Mouse (Mus musculus) neural tube, embryonic 13.5 days (tissue): Measurements from ENCODE around the gene Adgre5. TPM values are rescaled to one million over a fixed set of nuclear protein-coding genes. Genes with fewer than 3 reads are reported as not detected.

ENCODE experiments used
- ATAC-seq: fragments of 200-750 bp; cut with Nextera tagmentation; 2 replicates; pipeline ENCODE4 v1.8.0; 2017; ENCODE audit warnings: low read depth, mild to moderate bottlenecking, moderate TSS enrichment, moderate library complexity
- H3K27ac ChIP-seq: fragments of 300-500 bp; sonication (generic); replicated peaks from 2 replicates; pipeline ENCODE4 v1.5.1; 2015; ENCODE audit warnings: moderate library complexity, mild to moderate bottlenecking, inconsistent platforms
- H3K27me3 ChIP-seq: fragments of 300-500 bp; sonication (generic); 2 replicates; pipeline ENCODE4 v1.6.1; 2015; ENCODE audit warnings: mild to moderate bottlenecking, inconsistent platforms
- H3K36me3 ChIP-seq: fragments of 300-500 bp; sonication (generic); 2 replicates; pipeline ENCODE4 v1.6.1; 2015; ENCODE audit warnings: mild to moderate bottlenecking, inconsistent platforms
- H3K4me1 ChIP-seq: fragments of 300-500 bp; sonication (generic); replicated peaks from 2 replicates; pipeline ENCODE4 v1.6.1; 2015; ENCODE audit warnings: inconsistent platforms
- H3K4me2 ChIP-seq: fragments of 300-500 bp; sonication (generic); 2 replicates; pipeline ENCODE4 v1.6.1; 2015; ENCODE audit warnings: inconsistent platforms, mild to moderate bottlenecking, moderate library complexity
- H3K4me3 ChIP-seq: fragments of 300-500 bp; sonication (generic); 2 replicates; pipeline ENCODE4 v1.5.1; 2015; ENCODE audit warnings: mild to moderate bottlenecking, inconsistent platforms
- H3K9ac ChIP-seq: fragments of 300-500 bp; sonication (generic); 2 replicates; pipeline ENCODE4 v1.6.1; 2015; ENCODE audit warnings: moderate library complexity, mild to moderate bottlenecking, inconsistent platforms
- H3K9me3 ChIP-seq: fragments of 300-500 bp; sonication (generic); 2 replicates; pipeline ENCODE4 v1.6.1; 2016; ENCODE audit warnings: inconsistent platforms
- WGBS: fragments of 180-500 bp; shearing (Covaris S2); methylation state at CpG from one replicate; pipeline ENCODE4 v1.1.7; 2015; 5-methylcytosine and 5-hydroxymethylcytosine counted together
- polyA plus RNA-seq: library from polyadenylated mRNA; unstranded; fragments of >200 nt; fragmentation: Nextera tagmentation; extraction: Ambion mirVana; gene quantifications from 2 replicates; pipeline ENCODE4 v1.2.1, GENCODE M21; 2015

The Adgre5 gene
- polyA plus RNA-seq, 1 experiment from 2014 or later, result 12.7 TPM

DNA sequence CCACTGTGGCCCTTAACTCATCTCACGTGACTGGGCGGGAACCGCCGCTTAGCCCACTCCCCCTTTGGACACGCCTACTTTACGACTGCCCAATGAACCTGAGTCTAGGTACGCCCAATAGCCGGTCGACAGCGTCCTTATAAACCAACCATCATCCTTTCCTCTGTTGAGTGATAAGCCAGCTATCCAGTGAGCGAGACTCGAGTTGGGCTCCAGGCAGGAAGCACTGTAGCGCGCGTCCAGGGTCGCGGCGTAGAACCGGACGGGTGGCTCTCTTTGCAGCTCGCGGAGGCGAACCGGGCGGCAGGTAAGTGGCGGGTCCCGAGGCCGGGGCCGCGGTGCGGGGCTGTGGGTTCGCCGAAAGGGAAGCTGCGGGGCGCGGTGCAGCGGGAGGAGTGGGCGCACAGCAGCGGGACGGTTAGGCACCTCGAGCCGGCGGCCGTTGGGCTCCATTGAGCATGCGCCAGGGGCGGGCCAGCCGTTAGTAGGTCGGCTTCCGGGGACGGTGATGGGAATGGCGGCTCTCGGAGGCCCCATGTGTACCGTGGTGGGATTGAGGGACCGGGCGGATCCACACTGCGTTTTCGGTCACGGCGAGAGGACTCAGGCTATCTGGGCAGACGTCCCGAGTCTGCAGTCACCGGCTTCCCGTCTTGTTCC is 26.0 kb downstream of the Adgre5 start, which contains the start of gene Ddx39:
Gene Ddx39, plus strand, starts transcription at position 147 of the 660 bp plus-strand sequence.
- peak within 1 kb of the TSS; percentile 93 for H3K4me3 ChIP-seq
- H3K4me2 ChIP-seq, result peak within 1 kb of the TSS; percentile 97
- peaks cover 8% of the 10 kb centered on the region for H3K36me3 ChIP-seq
- H3K4me1 ChIP-seq, result peaks cover 24% of the 10 kb centered on the region
- peak within 1 kb of the TSS; percentile 91 for H3K27ac ChIP-seq
- H3K9me3 ChIP-seq, result no peaks in the 10 kb centered on the region
- ATAC-seq, result peak; percentile 100
- H3K27me3 ChIP-seq, result 0 out of 2 replicates have a peak, but pooled peaks cover 4% of the 10 kb centered on the region
- WGBS, result under 1% methylated on average over 63 of the region's 63 CpGs
- peak within 1 kb of the TSS; percentile 87 for H3K9ac ChIP-seq

DNA sequence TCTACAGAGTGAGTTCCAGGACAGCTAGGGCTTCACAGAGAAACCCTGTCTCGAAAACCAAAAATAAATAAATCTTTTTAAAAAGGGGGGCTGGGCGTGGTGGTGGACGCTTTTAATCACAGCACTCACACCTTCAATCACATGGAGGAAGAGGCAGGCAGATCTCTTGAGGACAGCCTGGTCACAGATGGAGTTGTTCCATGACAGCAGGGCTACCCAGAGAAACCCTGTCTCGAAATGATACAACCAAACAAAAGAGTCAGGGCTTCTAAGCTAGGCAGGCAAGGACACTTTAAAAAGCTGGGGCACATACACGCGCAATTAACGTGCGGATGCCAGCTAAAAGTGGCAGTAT is 26.5 kb downstream of the Adgre5 start:
- 0 out of 2 replicates have a peak, but pooled peaks cover 4% of the 10 kb centered on the region for H3K27me3 ChIP-seq
- H3K27ac ChIP-seq, result 0 out of 2 replicates have a peak overlapping the region, but pooled peaks have one; percentile 49
- H3K4me3 ChIP-seq, result peak overlapping the region; percentile 93
- 17% methylated on average over 8 of the region's 8 CpGs for WGBS
- ATAC-seq, result peak; percentile 48; the same call in 1 of the 2 replicates
- no peaks in the 10 kb centered on the region for H3K9me3 ChIP-seq
- H3K36me3 ChIP-seq, result peaks cover 3% of the 10 kb centered on the region
- peak overlapping the region; percentile 97 for H3K4me2 ChIP-seq
- peaks cover 24% of the 10 kb centered on the region for H3K4me1 ChIP-seq
- no peak overlapping the region for H3K9ac ChIP-seq

DNA sequence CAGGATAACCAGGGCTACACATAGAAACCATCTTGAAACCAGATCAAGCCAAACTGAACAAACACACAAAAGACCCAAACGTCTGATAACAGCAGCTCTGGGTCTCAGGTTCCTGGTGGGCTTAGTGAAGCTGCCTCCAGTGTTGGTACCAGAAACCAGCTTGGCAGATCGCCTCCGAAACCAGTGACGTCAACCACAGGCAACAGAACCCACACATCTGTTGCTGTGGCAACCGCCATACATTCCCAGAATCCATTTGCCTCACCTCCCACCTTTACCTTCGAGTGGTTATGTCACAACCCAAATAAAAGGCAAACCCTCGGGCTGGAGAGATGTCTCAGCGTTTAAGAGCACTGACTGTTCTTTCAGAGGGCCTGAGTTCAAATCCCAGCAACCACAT is 33.6 kb downstream of the Adgre5 start:
- 73% methylated on average over 8 of the region's 8 CpGs for WGBS
- Histone ChIP-seq H3K27me3 (no peaks in the 10 kb centered on the region), H3K36me3 (no peaks in the 10 kb centered on the region), H3K4me1 (no peaks in the 10 kb centered on the region), H3K4me2 (no peak overlapping the region), H3K27ac (no peak overlapping the region), H3K9ac (no peak overlapping the region), H3K9me3 (no peaks in the 10 kb centered on the region), H3K4me3 (no peak overlapping the region)
- no peak for ATAC-seq

- Histone ChIP-seq H3K27me3 (no peaks in the 10 kb centered on the region), H3K4me2 (no peak overlapping the region)
Measured at GRCm38 (mm10) chr8:83706411-83706810, 34.7 kb downstream of the Adgre5 start.

GRCm38 (mm10) chr8:83703426-83703825 is 37.7 kb downstream of the Adgre5 start:
- H3K9me3 ChIP-seq, result no peaks in the 10 kb centered on the region
- no peak overlapping the region for H3K27ac ChIP-seq
- H3K4me1 ChIP-seq, result peaks cover 13% of the 10 kb centered on the region
- H3K4me2 ChIP-seq, result no peak overlapping the region
- no peak overlapping the region for H3K4me3 ChIP-seq
- H3K9ac ChIP-seq, result no peak overlapping the region
- 85% methylated on average over 4 of the region's 4 CpGs for WGBS
- no peak for ATAC-seq
- no peaks in the 10 kb centered on the region for H3K27me3 ChIP-seq
- H3K36me3 ChIP-seq, result no peaks in the 10 kb centered on the region

More at GRCm38 (mm10) chr8:83706411-83706810, 34.7 kb downstream of the Adgre5 start:
- no peak overlapping the region for H3K9ac ChIP-seq
- H3K9me3 ChIP-seq, result no peaks in the 10 kb centered on the region
- 65% methylated on average over 5 of the region's 5 CpGs for WGBS
- H3K4me1 ChIP-seq, result no peaks in the 10 kb centered on the region
- H3K4me3 ChIP-seq, result no peak overlapping the region
- H3K27ac ChIP-seq, result no peak overlapping the region
- ATAC-seq, result no peak
- H3K36me3 ChIP-seq, result no peaks in the 10 kb centered on the region

- no peak overlapping the region for H3K4me2 ChIP-seq
- H3K4me3 ChIP-seq, result no peak overlapping the region
- H3K9ac ChIP-seq, result no peak overlapping the region
- H3K27me3 ChIP-seq, result no peaks in the 10 kb centered on the region
- ATAC-seq, result no peak
- H3K27ac ChIP-seq, result no peak overlapping the region
- no peaks in the 10 kb centered on the region for H3K9me3 ChIP-seq
- peaks cover 35% of the 10 kb centered on the region for H3K4me1 ChIP-seq
- H3K36me3 ChIP-seq, result no peaks in the 10 kb centered on the region
- WGBS, result 80% methylated on average over 9 of the region's 9 CpGs
Measured at GRCm38 (mm10) chr8:83700423-83701085, 40.6 kb downstream of the Adgre5 start.

GRCm38 (mm10) chr8:83699566-83699965 is 41.6 kb downstream of the Adgre5 start:
- peaks cover 35% of the 10 kb centered on the region for H3K4me1 ChIP-seq
- WGBS, result 54% methylated on average over 9 of the region's 9 CpGs
- no peaks in the 10 kb centered on the region for H3K36me3 ChIP-seq
- H3K4me2 ChIP-seq, result peak overlapping the region; percentile 96
- peak overlapping the region; percentile 95 for H3K9ac ChIP-seq
- H3K9me3 ChIP-seq, result no peaks in the 10 kb centered on the region
- H3K4me3 ChIP-seq, result peak overlapping the region; percentile 92
- H3K27me3 ChIP-seq, result no peaks in the 10 kb centered on the region
- ATAC-seq, result no peak
- H3K27ac ChIP-seq, result peak overlapping the region; percentile 71; the same call in 1 of the 2 replicates

- H3K36me3 ChIP-seq, result no peaks in the 10 kb centered on the region
- H3K9me3 ChIP-seq, result no peaks in the 10 kb centered on the region
- peak within 1 kb of the TSS; percentile 95 for H3K9ac ChIP-seq
- peaks cover 35% of the 10 kb centered on the region for H3K4me1 ChIP-seq
- H3K27me3 ChIP-seq, result no peaks in the 10 kb centered on the region
- H3K4me3 ChIP-seq, result peak within 1 kb of the TSS; percentile 92
- H3K27ac ChIP-seq, result peak within 1 kb of the TSS; percentile 71
- 0% methylated on average over 48 of the region's 85 CpGs for WGBS
- peak; percentile 89 for ATAC-seq
- H3K4me2 ChIP-seq, result peak within 1 kb of the TSS; percentile 96
Measured at GRCm38 (mm10) chr8:83698661-83699453, 42.3 kb downstream of the Adgre5 start, which contains the start of gene Pkn1. Gene Pkn1, minus strand, starts transcription at chr8:83699179.

DNA sequence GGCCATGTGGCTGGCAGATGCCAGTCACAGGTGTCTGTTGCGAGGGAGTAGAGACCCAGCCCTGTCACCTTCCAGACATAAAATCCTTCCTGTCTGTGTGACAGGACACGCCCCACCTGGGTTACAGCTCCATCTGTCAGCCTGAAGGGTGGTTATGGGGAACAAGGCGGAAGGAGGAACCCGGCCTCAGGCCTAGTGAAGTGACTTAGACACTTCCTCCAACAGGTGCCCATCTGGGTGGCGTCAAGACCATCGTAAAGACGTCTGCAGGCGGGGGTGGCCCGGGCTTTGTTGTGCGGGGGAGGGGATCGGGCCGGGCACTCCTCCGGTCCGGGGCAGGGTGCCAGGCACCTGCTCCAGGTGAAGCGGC is 42.9 kb downstream of the Adgre5 start:
- WGBS, result 3% methylated on average over 15 of the region's 15 CpGs
- H3K27ac ChIP-seq, result peak overlapping the region; percentile 71

DNA sequence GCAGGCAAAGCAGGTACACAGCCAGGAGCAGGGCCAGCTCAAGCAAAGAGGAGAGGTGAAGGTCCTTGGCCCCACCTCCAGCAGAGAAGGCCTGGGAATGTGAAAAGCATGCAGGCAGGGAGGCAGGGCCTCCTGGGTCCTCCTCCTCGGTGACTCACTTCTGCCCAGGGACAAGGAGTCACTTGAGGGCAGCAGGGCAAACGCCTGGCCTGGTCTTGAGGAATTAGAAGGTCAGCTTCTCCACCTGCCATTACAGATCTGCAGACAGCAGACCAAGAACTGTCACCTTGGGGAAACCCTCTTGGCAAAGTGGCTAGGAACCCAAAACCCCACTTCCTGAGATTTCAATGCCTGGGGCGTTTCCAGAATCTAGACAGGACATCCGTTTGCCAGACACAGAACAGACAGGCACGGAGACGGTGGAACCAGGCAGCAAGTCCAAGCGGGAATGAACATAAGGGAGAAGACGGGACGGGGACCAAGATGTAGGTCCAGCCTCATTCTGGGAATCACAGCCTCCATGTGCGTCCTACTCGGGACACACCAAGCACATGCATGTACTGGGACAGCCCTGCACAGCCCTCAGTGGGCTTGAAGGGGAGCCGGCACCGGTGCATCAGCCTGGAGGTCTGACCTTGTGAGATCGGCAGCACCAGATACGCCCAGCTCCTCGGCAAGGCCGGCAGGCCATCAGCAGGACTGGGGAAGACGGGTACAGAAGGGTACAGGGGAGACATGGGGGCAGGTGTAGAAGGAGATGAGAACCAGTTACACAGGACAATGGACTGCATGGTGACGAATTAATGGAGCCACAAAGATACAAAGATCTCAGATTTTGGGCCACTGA is 43.5 kb downstream of the Adgre5 start:
- Histone ChIP-seq H3K27me3 (no peaks in the 10 kb centered on the region), H3K4me2 (peak overlapping the region; percentile 96), H3K36me3 (peaks cover 2% of the 10 kb centered on the region), H3K4me1 (peaks cover 35% of the 10 kb centered on the region), H3K27ac (peak overlapping the region; percentile 71; the same call in 1 of the 2 replicates), H3K9ac (peak overlapping the region; percentile 95), H3K4me3 (peak overlapping the region; percentile 92), H3K9me3 (no peaks in the 10 kb centered on the region)
- ATAC-seq, result no peak
- 66% methylated on average over 19 of the region's 19 CpGs for WGBS

More for the DNA sequence above, 42.9 kb downstream of the Adgre5 start:
- H3K9ac ChIP-seq, result peak overlapping the region; percentile 95
- peak overlapping the region; percentile 96 for H3K4me2 ChIP-seq
- ATAC-seq, result peak; percentile 33
- no peaks in the 10 kb centered on the region for H3K27me3 ChIP-seq
- peak overlapping the region; percentile 92 for H3K4me3 ChIP-seq
- H3K9me3 ChIP-seq, result no peaks in the 10 kb centered on the region
- peaks cover 35% of the 10 kb centered on the region for H3K4me1 ChIP-seq
- no peaks in the 10 kb centered on the region for H3K36me3 ChIP-seq

GRCm38 (mm10) chr8:83695351-83696106 is 45.6 kb downstream of the Adgre5 start:
- no peaks in the 10 kb centered on the region for H3K9me3 ChIP-seq
- no peak overlapping the region for H3K27ac ChIP-seq
- no peak overlapping the region for H3K9ac ChIP-seq
- H3K27me3 ChIP-seq, result no peaks in the 10 kb centered on the region
- H3K4me1 ChIP-seq, result peaks cover 35% of the 10 kb centered on the region
- H3K4me2 ChIP-seq, result no peak overlapping the region
- peaks cover 22% of the 10 kb centered on the region for H3K36me3 ChIP-seq
- ATAC-seq, result no peak
- WGBS, result 93% methylated on average over 16 of the region's 17 CpGs
- no peak overlapping the region for H3K4me3 ChIP-seq
